Mouse (Mus musculus): ENCODE measurements around the gene Cd40.
A peak's percentile ranks its signal among the peaks of the same experiment; 100 is the strongest.

Cd40 gene

GRCm38 (mm10) chr2:165054888-165055852 lies at the start of gene Cd40:
Cd40 (plus strand) TSS chr2:165055627.
- DNase-seq (ENCODE audit: low read depth, low spot score) = peak; percentile 92

DNA sequence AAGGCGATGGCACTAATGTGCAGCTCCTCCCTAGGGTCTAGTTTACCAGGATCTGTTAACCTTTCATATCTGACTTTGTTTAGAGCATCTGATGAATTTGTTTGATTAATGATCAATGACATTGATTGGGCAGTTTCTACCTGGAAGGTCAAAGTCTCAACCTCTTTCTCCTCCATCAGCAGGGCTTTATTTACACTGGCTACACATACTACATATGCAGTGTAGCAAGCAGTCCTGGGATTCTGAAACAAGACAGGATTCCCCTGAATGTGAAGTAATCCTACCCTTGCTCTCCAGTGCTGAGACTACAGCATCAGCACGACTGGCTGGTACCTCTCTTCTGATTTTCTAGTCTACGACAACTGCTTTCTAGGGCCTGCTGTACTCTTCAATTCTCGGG lies 48.6 kb upstream of the Cd40 start:
- no peak for DNase-seq (ENCODE audit: low read depth, low spot score)

DNA sequence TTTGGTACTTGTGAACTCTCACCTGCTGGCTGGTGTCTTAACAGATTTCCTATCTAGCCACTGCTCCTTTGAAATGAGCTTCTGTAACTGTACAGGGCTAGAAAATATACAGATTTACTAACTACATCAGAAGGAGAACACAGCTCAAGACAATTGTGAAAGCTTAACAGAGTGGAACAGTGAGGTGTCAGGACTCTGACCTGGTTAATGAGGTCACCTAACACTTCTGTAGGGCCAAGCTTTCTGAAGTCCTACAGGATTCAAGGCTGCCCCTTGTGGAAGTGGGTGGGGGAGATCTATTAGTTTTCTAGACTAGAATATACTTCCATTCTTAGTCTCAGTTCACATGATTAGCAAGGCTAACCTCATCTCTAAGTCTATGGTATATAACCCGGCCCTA lies 47.4 kb upstream of the Cd40 start:
- no peak for DNase-seq (ENCODE audit: low read depth, low spot score)

DNA sequence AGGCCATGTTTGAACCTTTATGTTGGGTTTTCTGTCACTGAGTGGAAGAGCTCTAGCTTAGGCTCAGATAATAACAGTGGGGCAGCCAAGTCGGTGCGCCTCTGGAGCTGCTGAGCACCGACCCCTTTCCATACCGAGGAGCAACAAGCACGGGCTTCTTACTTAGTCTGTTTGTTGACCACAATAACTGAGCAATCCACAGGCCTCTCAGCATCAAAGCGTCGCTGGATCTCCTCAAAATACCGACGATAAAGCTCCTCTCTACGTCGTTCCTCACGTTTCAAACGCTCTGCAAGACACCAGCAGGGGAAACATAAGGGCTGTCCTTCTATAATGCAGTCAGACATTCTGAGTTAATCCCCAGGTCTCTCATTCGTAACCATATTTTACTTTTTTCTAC lies 46.3 kb upstream of the Cd40 start:
- no peak for DNase-seq (ENCODE audit: low read depth, low spot score)

DNA sequence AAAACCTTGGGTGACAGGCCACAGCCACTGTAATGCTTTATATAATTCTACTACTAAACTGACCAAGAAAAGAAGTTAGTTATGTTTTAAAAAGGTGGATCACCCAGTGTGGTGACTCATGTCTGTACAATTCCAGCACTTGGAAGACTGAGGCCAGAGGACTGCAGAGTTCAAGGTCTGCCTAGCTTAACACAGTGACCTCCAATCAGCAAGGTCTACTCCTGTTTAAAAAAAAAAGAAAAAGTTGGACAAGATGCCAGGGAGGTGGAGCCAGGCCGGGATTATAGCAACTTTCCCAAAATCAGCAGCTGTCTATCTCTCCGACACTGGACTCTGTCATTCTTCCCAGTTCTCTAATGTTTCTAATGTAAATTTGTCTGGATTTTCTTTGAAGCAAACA lies 45.8 kb upstream of the Cd40 start:
- DNase-seq (ENCODE audit: low read depth, low spot score) = no peak

GRCm38 (mm10) chr2:165010351-165010750 lies 45.1 kb upstream of the Cd40 start:
- no peak for DNase-seq (ENCODE audit: low read depth, low spot score)

GRCm38 (mm10) chr2:165014935-165015334 lies 40.5 kb upstream of the Cd40 start:
- no peak for DNase-seq (ENCODE audit: low read depth, low spot score)

GRCm38 (mm10) chr2:165020490-165020889 lies 34.9 kb upstream of the Cd40 start:
- DNase-seq (ENCODE audit: low read depth, low spot score) = no peak

DNA sequence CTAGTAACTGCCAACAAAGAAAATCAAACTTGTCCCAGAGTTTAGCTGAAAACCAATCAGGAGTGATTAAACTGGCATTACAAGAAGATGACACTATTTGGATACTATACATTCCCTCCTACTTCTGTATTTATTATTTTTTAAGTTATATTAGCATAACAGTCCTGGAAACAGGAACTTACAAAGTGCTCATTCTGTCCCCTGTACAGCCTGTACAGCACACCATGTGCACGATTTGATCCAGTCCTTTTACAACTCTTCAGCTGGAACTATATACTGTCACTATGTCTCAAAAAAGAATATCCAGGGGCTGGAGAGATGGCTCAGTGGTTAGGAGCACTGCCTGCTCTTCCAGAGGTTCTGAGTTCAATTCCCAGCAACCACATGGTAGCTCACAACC lies 28.3 kb upstream of the Cd40 start:
- peak; percentile 19 for DNase-seq (ENCODE audit: low read depth, low spot score)

DNA sequence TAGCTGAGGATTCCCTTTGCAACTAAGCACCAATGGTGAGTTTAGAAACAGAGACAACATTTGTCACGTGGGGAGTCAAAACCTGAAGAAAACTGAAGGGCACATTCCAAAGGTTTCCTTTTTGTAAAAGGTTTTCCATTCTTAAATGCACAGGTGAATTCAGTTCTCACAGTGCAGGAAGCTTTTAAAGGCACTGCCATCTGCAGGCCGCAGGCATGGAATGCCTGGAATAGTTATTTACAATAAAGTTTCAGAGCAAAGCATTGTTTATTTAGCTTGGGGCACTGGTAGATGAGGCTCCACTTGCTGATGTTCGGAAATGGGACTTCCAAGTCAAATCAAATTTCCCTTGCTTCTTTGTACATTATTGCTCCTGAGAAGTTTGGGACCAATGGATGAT lies 22.9 kb upstream of the Cd40 start:
- no peak for DNase-seq (ENCODE audit: low read depth, low spot score)

DNA sequence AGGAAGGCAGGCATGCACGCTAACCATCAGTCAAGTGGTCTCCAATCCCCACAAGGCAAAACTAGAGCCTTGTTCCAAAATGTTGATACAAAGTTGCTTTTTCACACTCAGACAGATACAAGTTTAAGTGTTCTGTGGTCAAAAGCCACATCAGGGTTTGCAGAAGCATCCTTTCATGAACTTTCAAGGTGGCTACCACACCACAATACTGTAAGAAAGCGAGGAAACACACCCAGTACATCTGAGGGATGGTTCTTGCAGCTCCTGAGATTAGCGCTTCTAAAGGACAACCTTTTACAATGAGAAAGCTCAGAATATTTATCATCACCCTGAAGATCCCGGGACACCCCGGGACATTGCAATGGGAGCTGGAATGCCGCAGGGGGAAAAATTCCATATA lies 22.1 kb upstream of the Cd40 start:
- DNase-seq (ENCODE audit: low read depth, low spot score) = no peak

DNA sequence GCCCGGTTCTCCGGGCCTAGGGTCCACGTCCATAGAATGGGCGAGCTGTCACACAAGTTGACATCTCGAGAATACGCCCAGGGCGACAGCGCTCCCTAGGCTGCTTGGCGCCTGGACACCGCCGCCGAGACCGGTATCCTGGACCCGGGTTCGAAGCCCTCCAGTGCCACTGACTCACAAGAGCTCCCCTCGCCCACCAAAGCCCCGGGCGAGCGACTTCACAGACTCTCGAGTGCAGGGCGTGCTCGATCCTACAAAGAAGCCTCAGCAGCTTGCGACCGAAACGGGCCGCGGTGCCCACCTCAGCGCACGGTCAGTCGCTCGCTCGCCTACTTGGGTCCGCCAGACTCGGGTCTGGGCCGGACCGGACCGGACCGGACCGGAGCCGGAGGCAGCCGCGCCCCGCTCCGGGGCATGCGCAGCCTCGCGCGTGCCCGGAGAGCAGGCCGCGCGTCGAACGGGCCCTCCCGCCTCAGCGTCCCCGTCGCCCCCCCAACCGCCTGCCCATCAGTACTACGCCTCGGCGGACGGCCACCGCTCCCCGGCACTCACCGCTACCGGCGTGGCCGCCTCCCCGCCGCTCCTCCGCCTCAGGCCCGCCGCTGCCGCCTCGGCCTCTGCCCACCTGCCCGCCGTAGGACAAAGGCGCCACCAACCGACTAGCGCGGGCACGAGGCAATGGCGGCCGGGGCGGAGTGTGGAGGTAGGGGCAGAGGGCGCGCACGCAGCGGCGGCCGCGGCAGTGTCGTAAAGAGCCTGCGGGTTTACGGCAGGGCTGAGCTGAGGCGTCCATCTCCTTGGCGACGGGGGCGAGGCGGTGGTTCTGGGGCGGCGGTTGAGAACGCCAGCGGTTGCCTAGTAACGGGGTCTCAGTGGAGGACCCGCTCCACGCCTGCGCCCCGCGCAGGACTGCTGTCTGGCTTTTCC lies 21.0 kb upstream of the Cd40 start, which contains the start of gene Ncoa5:
Ncoa5 (minus strand) TSS at position 737 of the 927 bp plus-strand sequence.
- DNase-seq (ENCODE audit: low read depth, low spot score) = peak; percentile 97

DNA sequence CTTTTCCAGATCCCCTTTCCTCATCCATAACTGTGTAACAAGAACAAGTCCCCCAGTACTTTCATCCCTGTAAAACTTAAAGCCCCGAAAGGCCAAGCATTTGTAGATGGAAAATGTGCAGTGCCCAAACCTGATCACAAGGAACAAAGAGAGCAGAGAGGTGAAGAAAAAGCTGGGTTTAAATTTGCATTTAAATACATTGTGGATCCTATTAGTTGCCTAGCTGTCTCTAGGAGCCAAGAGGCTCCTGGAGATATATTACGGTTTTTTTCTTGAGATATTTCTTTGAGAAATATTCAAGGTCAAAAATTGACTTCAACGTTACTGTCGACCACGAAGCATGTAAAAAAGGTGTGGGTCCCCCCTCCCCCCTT lies 20.4 kb upstream of the Cd40 start:
- no peak for DNase-seq (ENCODE audit: low read depth, low spot score)

GRCm38 (mm10) chr2:165037415-165037814 lies 18.0 kb upstream of the Cd40 start:
- DNase-seq (ENCODE audit: low read depth, low spot score) = peak; percentile 40

DNA sequence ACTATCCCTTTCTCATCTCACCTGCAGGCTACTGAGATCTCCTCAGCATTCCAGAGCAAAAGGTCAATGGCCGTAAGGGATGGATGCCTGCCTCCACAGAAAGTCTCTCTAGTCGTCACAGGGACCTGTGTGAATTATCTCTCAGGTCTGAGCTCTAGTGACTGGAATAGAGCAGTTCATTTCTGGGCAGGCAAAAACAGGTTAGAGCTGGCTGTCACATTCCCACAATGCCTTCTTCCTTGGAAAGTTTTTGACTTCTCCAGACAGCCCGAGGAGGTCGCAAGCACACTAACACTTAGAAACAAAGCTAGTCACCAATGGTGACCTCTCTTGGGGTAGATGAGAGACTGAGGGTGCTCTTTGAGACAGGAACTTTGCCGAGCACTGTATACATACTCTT lies 13.3 kb upstream of the Cd40 start:
- DNase-seq (ENCODE audit: low read depth, low spot score) = no peak

DNA sequence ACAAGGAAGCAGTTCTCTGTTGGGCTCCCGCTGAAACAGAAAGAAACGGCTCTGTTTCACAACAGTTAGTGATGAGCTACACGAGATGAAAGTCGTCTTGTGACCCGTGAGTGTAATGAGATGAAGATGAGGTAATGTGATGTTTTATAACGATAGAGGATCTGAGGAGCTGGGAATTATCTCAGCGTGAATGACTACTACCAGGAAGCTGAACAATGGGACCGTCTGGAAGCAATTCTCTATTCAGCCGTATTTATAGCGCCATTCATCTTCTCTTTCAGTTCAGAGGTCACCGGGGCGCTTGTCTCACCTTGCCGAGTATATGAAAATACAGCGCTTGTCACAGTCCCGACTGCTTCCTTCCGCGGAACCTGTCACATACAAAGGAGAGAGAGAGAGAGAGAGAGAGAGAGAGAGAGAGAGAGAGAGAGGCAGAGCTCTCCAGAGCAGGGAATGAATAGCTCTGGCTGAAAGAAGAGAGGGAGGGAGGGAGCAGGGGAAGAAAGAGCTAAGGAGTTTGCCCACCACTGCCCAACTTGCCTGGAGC lies 12.3 kb upstream of the Cd40 start:
- no peak for DNase-seq (ENCODE audit: low read depth, low spot score)

DNA sequence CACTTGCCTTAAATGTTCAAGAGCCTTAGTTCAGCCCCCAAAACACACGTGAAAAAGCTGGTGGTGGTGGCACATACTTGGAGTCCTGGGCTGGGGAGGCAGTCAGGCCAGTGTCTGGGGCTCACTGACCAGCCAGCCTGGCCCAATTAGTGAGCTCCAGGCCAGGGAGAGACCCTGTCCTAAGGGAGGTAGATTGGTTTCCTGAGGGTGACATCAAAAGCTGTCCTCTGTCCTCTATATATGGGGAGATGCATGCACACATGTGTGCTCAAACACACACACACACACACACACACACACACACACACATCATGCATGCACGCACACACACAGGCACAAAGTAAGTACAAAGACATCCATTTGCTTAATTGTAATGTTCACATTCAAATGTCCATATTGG lies 11.7 kb upstream of the Cd40 start:
- DNase-seq (ENCODE audit: low read depth, low spot score) = no peak

DNA sequence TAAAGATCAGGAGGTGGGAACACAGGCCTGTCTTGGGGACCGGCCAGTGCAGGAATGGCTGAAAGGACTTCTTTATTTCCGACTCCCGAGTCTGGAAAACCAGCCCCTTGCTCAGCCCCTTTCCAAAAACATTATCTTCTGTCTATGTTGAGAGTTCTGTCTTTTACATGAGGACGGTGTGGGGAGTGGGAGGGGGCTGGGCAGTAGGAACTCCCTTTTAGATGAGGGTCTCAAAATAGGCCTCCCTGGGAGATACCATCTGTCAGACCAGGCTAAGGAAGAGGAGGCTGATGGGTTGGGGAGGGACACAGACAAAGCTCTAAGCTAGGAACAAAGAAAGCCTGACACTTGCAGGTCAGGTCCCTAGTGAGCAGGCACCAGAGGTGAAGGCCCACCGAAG lies 6.4 kb upstream of the Cd40 start:
- DNase-seq (ENCODE audit: low read depth, low spot score) = no peak

DNA sequence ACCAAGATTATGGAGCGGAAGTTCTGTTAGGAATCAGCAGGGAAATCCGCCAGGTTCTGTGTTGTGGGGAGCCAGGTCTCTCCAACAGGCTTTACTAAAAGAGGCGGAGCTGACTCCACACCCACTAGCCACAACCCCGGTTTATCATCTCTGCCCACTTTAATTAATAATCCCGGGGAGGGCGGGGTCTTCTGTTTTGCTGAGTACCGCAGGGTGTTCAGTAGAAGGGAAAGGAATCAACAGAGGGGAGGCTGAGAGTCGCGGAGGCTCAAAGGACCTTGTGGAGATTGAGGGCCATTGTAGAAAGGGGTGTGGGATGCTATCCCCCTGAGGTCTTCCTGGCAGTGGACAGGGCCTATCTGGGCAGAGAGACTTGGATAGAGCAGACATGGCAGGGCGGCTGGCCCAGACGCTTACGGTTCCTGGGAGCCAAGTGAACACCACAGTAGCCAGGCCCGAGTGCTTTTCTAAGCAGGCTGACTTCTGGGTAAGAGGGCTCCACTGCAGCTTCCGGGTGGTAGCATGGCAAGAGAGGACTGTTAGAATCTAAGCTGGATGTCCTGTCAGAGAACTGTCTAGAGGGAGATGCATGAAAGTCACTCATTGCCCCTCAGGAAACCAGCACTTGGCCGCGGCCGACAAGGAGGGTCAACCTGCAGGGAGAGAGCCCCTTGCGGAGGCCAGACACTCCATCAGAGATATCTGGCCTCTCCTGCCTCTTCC lies 4.4 kb upstream of the Cd40 start:
- no peak for DNase-seq (ENCODE audit: low read depth, low spot score)

DNA sequence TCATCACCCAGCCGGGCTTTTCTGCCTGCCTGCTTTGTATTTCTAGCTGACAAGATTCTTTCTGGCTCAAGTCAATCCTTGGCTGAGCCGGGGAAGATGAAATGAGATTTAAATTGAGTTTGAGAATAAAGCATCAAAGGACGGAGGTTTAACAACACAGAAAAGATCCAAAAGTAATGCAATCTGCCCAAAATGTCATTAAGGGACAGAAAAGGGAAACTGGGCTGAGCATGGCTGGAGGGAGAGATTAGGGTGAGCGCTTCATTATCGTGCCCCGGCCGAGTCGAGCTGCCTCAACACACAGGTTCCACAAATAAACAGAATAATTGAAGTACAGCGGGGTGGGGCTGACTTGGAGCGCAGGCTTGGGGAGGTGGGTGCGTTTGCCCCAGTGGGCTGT lies 3.9 kb upstream of the Cd40 start:
- DNase-seq (ENCODE audit: low read depth, low spot score) = no peak

DNA sequence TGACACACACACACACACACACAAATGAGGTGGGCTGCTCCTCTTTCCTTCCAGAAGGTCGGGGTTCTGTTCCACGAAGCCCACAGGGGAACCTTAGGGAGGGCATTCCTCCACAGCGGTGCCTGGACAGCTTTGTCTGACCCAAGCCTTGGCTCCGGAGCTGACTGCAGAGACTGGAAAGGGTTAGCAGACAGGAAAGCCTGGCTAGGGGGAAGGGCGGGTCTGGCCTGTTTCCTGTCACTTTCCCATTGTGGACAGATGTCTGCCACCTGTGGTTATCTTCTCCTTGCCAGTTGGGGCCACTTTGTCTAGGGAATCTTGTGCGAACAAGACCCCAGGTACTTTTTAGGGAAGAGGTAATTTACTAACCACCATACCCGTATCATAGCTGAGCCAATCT lies 478 bp downstream of the Cd40 start:
- peak; percentile 74 for DNase-seq (ENCODE audit: low read depth, low spot score)

Measured in A20 (cell line).